Mouse (Mus musculus) thymus, adult 2 months (tissue): ENCODE measurements around the gene Haus2. TPM values are rescaled to one million over a fixed set of nuclear protein-coding genes. Genes with fewer than 3 reads are reported as not detected.

ENCODE experiments used
- DNase-seq: peaks from one replicate; pipeline ENCODE4 v3.0.0; 2021
- H3K27ac ChIP-seq: fragments of 200-500 bp; 2 replicates; pipeline ENCODE4 v1.5.1; 2012; ENCODE audit warnings: low read length, control low read depth; ENCODE audit not compliant: control insufficient read depth, insufficient read depth
- H3K27me3 ChIP-seq: fragments of 200-500 bp; 2 replicates; pipeline ENCODE4 v1.6.1; 2012; ENCODE audit warnings: mild to moderate bottlenecking, low read length, moderate library complexity, mixed read lengths; ENCODE audit not compliant: control insufficient read depth, insufficient read depth
- H3K36me3 ChIP-seq: fragments of 200-500 bp; 2 replicates; pipeline ENCODE4 v1.6.1; 2012; ENCODE audit warnings: mild to moderate bottlenecking, low read length, moderate library complexity; ENCODE audit not compliant: control insufficient read depth, insufficient read depth
- H3K4me1 ChIP-seq: fragments of 200-500 bp; replicated peaks from 2 replicates; pipeline ENCODE4 v1.6.1; 2012; ENCODE audit warnings: low read length; ENCODE audit not compliant: control insufficient read depth, insufficient read depth
- H3K4me3 ChIP-seq: fragments of 200-500 bp; 2 replicates; pipeline ENCODE4 v1.5.1; 2012; ENCODE audit warnings: mild to moderate bottlenecking, low read length, control low read depth, moderate library complexity; ENCODE audit not compliant: control insufficient read depth, insufficient read depth
- CTCF ChIP-seq: fragments of 200-500 bp; IDR thresholded peaks from 2 replicates; pipeline ENCODE4 v1.5.1; 2012; ENCODE audit warnings: mild to moderate bottlenecking, control low read depth, low read length, moderate library complexity, borderline replicate concordance; ENCODE audit not compliant: control insufficient read depth, poor library complexity, insufficient read depth; ENCODE audit errors: extremely low read depth
- POLR2A ChIP-seq: fragments of 200-500 bp; IDR thresholded peaks from 2 replicates; pipeline ENCODE4 v1.6.1; 2012; ENCODE audit warnings: mild to moderate bottlenecking, low read length, control low read depth, moderate library complexity; ENCODE audit not compliant: control insufficient read depth, poor library complexity, insufficient read depth; ENCODE audit errors: extremely low read depth
- WGBS: fragments of 180-500 bp; shearing (Covaris S2); methylation state at CpG from one replicate; pipeline ENCODE4 v1.1.7; 2018; 5-methylcytosine and 5-hydroxymethylcytosine counted together
- polyA plus RNA-seq: library from polyadenylated mRNA; depleted of rRNA; stranded (reverse); fragments of >200 nt; gene quantifications from 2 replicates; pipeline ENCODE4 v1.2.3, GENCODE M21; 2012

The Haus2 gene
- polyA plus RNA-seq, 1 experiment = 4.1 TPM

- no peak overlapping the region for H3K4me3 ChIP-seq
- H3K27ac ChIP-seq = no peak overlapping the region
- 85% methylated on average over 2 of the region's 2 CpGs for WGBS
- no peak for DNase-seq
- H3K4me1 ChIP-seq = peaks cover 5% of the 10 kb centered on the region; the same call in 1 of the 2 replicates
- H3K36me3 ChIP-seq = no peaks in the 10 kb centered on the region
- H3K27me3 ChIP-seq = no peaks in the 10 kb centered on the region
- TF ChIP-seq POLR2A = no peak
- no peak for TF ChIP-seq CTCF
Observed at GRCm38 (mm10) chr2:120630246-120630645, 21.1 kb downstream of the Haus2 start.

DNA sequence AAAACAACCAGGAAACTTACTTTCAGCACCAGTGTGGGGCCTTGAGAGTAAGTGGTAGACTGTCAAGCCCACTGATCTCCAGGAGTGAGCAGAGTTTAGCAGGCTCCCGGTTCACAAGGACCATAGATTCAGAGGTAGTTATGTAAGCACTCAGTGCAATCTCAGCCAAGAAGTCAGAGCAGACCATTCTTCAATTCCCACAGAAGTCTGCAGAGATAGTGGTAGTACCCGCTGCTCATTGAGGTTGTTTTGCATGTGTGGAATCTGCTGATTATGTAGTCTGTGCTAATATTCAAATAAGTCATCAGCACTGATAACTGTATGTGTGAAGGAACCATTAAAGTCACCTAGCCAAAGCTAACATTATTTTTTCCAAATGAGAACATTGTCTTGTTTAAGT is 21.5 kb downstream of the Haus2 start:
- H3K4me3 ChIP-seq = no peak overlapping the region
- no peak for DNase-seq
- H3K4me1 ChIP-seq = peaks cover 5% of the 10 kb centered on the region; the same call in 1 of the 2 replicates
- H3K27ac ChIP-seq = no peak overlapping the region
- H3K36me3 ChIP-seq = no peaks in the 10 kb centered on the region
- 82% methylated on average over 2 of the region's 2 CpGs for WGBS
- no peak for TF ChIP-seq CTCF
- TF ChIP-seq POLR2A = no peak
- H3K27me3 ChIP-seq = no peaks in the 10 kb centered on the region

DNA sequence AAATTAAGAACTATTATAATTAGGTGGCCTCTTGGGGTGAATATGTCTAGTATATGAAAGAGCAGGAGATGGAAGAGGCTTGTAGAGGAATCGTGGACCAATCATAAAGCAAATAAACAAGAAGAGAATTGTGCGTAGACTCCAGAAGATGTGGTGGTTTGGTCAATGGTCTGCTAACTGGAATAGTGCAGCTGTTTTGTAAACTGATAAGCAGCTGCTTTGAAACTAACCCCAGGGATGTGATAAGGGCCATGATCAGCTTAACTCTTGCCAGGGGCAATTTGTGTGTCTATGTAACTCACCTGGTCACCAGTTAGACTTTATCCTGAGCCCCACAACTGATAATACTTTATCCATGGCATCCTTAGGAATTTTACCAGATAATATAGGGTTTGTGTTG is 22.3 kb downstream of the Haus2 start:
- H3K27ac ChIP-seq = no peak overlapping the region
- no peaks in the 10 kb centered on the region for H3K27me3 ChIP-seq
- no peak for TF ChIP-seq POLR2A
- TF ChIP-seq CTCF = no peak
- WGBS = 78% methylated on average over 2 of the region's 2 CpGs
- no peak for DNase-seq
- H3K36me3 ChIP-seq = no peaks in the 10 kb centered on the region
- no peak overlapping the region for H3K4me3 ChIP-seq
- H3K4me1 ChIP-seq = peaks cover 5% of the 10 kb centered on the region; the same call in 1 of the 2 replicates

GRCm38 (mm10) chr2:120631957-120632356 is 22.8 kb downstream of the Haus2 start:
- H3K36me3 ChIP-seq = no peaks in the 10 kb centered on the region
- H3K27me3 ChIP-seq = no peaks in the 10 kb centered on the region
- TF ChIP-seq CTCF = no peak
- no peak for TF ChIP-seq POLR2A
- no peak for DNase-seq
- peaks cover 5% of the 10 kb centered on the region; the same call in 1 of the 2 replicates for H3K4me1 ChIP-seq
- H3K27ac ChIP-seq = no peak overlapping the region
- WGBS = 10% methylated on average over 4 of the region's 4 CpGs
- H3K4me3 ChIP-seq = no peak overlapping the region

- Histone ChIP-seq H3K4me3 (no peak overlapping the region), H3K27me3 (no peaks in the 10 kb centered on the region), H3K36me3 (no peaks in the 10 kb centered on the region), H3K27ac (no peak overlapping the region), H3K4me1 (no peaks in the 10 kb centered on the region)
- DNase-seq = no peak
- TF ChIP-seq CTCF (no peak), POLR2A (no peak)
- 94% methylated on average over 8 of the region's 8 CpGs for WGBS
Observed at GRCm38 (mm10) chr2:120640835-120641234, 31.7 kb downstream of the Haus2 start.

- WGBS = 89% methylated on average over 7 of the region's 7 CpGs
- H3K27me3 ChIP-seq = no peaks in the 10 kb centered on the region
- no peak overlapping the region for H3K27ac ChIP-seq
- no peak for TF ChIP-seq CTCF
- TF ChIP-seq POLR2A = no peak
- no peaks in the 10 kb centered on the region for H3K36me3 ChIP-seq
- no peaks in the 10 kb centered on the region for H3K4me1 ChIP-seq
- no peak overlapping the region for H3K4me3 ChIP-seq
- DNase-seq = no peak
Observed at GRCm38 (mm10) chr2:120643836-120644235, 34.7 kb downstream of the Haus2 start.

DNA sequence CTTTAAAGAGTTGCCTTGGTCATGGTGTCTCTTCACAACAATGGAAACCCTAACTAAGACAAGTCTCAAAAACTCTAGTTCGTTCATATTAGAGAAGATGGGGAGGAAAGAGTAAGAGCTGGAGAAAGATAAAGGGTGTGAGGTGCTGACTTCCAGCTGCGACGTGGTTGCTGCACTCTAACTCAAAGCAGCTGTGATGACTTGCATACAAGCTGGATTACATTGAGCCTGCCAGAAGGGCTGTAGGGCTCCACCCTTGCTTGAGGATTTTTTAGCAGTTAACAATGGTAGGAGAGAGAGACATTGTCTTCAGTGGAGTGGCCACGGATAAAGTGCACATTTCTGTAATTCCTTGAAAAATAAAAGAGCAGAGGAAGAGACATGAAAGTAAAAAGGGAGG is 37.6 kb downstream of the Haus2 start:
- Histone ChIP-seq H3K27ac (no peak overlapping the region), H3K4me3 (no peak overlapping the region), H3K27me3 (no peaks in the 10 kb centered on the region), H3K36me3 (no peaks in the 10 kb centered on the region), H3K4me1 (no peaks in the 10 kb centered on the region)
- WGBS = 68% methylated on average over 4 of the region's 4 CpGs
- TF ChIP-seq POLR2A (no peak), CTCF (no peak)
- no peak for DNase-seq
